Mouse (Mus musculus) 3T3-L1 (cell line): Measurements from ENCODE around the gene S100pbp.

Source experiments
- DNase-seq: peaks from one replicate; pipeline ENCODE4 v3.0.0-alpha.2; 2015; ENCODE audit warnings: low read depth, low spot score

Gene S100pbp

GRCm38 (mm10) chr4:129130149-129130548 lies 59.4 kb downstream of the S100pbp start:
- DNase-seq: peak; percentile 58

- no peak for DNase-seq
These were observed 60.1 kb downstream of the S100pbp start for GRCm38 (mm10) chr4:129129387-129129786.

GRCm38 (mm10) chr4:129128582-129129338 lies 60.8 kb downstream of the S100pbp start:
- DNase-seq: no peak

DNA sequence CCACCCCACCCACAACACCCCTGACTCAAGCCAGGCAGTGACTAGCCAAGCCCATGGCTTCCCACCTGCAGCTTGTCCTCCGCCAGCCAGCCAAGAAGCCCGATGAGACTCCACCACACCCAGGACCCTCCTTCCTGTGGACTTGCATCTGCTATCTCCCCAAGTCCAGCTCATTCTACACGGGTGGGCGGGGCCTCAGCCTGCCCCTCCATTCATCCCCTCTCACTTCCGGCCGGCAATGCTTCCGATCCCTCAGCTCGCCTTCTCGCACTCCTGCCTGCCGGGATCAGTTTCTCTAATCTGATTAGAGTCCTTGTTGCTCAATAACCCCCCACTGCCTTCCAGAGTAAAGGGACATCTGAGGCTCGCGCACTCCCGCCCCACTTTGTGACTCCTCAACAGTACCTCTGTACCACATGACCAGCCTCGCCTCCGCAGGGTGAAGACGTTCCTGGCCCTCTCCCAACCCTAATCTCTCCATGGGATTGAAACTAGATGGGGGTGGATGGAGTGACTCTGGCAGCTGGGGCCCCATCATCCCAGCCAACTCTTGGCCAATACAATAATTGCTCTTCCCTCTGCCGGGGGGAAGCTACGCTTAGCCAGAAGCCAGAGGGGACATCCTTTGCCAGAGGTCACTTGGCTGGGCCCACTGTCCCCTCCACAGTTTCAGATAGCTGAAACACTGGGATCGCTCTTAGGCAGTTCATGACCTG lies 63.6 kb downstream of the S100pbp start:
- no peak for DNase-seq

DNA sequence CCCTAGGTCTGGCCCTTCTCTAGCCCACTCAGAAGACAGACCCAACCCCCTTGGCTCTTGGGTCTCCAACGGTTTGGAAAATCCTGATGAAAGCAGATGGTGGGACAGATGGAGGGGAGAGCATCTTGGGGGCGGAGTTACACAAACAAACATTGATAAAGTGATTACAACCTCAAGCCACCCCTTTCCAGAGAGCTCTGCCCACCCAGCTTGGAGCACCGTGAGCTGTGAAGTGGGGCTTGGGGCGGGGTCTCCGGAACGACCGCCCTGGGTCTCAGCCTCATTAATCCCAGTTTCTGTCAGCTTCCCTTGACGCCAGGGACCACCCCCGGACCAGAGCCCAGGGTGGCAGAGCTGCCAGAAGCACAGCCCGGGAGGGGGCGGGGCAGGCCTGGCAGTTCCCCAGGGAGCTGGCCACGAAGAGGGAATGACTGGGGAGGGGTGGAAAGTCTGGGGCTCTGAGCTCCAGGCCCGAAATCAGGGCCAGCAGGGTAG lies 64.8 kb downstream of the S100pbp start:
- DNase-seq: no peak

GRCm38 (mm10) chr4:129122719-129123118 lies 66.8 kb downstream of the S100pbp start:
- DNase-seq: no peak

DNA sequence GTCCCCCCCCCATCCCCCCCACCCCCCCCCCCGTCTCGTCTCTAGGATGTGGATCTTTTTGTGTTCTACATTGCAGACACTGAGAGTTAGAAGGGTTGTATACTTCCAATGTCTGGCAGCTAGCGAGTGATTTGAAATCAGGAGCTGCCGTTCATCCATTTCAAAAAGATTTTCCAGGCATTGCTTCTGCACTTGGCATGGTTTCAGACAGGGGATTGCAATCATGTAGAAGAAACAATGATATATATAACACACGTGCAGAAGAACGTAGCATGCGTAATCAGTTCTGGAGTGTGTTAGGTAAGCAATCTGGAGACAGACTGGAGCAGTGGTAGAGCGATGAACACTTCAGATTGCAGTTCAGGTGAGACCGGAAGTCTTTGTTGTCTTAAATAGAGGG lies 67.4 kb downstream of the S100pbp start:
- DNase-seq: no peak

DNA sequence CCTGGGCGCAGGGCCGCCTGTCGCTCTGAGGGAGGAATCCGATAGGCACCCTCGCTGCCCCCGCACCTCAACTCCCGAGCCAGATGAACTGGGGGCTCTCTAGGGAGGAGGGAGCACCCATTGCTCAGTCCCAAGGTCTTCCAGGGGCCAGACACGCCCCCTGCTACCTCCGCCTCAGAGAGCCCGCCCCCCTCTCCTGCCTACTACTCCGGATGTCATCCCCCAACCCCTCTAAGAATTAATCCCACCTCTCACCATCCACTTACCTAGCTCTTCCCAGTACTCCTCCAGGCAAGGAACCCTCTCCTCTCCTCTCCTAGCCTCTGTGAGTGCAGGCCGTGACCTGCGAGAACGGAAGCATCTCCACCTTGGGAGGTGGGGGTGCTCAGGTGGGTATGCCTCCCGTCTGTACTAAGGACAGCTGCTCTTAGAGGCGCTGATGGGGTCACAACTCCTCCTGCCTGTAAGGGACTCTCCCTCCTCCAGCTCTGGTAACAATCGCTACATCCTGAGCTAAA lies 67.9 kb downstream of the S100pbp start, which contains the start of gene Hpca:
TSS of gene Hpca (minus strand) at position 468 of the 518 bp plus-strand sequence.
- no peak for DNase-seq

DNA sequence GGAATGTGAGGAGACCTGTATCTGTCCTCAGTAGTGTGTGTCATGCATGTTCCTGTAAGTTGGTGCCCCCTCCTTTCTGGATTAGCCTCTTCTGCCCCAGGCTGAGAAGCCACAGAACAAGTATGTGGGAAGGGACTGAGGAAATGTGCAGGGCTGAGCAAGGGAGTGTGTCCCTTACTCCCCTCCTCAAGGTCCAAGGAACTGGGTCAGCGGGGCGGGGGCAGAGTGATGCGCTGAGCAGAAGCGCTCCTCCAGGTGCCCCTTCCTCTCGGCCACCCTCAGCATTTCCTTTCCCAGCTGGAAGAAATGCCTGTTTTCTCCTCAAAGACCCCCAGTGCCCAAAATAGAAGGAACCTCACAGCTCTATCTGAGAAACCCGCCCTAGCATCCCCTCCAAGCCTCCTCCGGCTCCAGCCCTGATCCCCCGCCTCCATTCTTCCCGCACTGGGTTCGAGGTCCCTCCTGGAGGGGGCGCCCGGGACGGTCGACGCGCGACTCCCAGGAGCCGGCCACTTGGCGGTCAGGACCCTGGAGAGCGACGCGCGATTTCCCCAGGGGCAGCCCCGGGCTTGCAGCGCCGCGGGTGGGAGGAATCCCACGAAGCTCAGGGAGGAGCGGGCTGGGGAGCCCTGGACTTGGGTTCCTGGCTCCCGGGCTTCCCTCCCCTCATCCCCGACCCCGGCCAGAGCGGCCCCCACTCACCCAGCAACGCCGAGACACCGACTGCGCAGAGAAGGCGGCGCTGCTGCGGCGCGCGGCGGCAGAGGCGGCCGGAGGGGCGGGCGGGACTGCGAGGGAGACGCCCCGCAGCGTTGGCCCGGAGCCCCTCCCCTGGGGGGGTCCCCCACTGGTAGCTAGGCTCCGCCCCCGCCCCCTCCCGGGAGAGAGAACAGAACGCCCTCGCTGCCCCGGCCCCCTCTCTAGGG lies 68.7 kb downstream of the S100pbp start:
- DNase-seq: no peak

GRCm38 (mm10) chr4:129119708-129120107 lies 69.8 kb downstream of the S100pbp start:
- no peak for DNase-seq

DNA sequence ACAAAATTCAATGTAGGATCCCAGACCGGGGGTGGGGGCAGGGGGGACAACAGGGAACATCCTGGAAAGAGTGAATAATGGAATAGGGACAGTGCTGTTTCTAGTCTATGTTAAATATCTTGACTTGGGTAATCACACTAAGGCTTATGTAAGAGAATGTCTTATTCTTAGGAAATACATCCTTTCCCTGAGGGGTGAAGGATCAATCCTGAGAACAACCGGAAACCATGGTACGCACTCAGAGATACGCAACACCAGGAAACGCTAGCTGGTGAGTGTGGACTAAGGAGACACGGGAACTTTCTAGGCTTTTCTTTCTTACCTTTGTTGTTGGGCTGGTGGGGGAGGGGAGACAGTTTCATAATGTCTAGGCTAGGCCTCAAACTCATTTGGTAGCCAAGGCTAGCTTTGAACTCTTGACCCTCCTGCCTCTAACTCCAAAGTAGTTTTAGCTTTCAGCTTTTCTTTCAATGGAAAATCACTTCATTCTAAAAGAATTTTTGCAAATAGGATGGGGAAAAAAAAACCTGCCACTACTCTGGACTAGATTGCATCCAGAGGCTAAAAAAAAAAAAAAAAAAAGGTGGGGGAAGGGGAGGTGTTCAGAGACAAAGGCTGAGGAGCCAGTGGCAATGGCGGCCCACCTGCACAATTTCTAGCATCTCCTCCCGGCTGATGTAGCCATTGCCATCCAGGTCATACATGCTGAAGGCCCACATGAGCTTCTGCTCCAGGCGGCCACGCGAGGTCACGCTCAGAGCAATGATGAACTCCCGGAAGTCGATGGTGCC lies 71.6 kb downstream of the S100pbp start:
- no peak for DNase-seq

GRCm38 (mm10) chr4:129116703-129117102 lies 72.8 kb downstream of the S100pbp start:
- DNase-seq: no peak

DNA sequence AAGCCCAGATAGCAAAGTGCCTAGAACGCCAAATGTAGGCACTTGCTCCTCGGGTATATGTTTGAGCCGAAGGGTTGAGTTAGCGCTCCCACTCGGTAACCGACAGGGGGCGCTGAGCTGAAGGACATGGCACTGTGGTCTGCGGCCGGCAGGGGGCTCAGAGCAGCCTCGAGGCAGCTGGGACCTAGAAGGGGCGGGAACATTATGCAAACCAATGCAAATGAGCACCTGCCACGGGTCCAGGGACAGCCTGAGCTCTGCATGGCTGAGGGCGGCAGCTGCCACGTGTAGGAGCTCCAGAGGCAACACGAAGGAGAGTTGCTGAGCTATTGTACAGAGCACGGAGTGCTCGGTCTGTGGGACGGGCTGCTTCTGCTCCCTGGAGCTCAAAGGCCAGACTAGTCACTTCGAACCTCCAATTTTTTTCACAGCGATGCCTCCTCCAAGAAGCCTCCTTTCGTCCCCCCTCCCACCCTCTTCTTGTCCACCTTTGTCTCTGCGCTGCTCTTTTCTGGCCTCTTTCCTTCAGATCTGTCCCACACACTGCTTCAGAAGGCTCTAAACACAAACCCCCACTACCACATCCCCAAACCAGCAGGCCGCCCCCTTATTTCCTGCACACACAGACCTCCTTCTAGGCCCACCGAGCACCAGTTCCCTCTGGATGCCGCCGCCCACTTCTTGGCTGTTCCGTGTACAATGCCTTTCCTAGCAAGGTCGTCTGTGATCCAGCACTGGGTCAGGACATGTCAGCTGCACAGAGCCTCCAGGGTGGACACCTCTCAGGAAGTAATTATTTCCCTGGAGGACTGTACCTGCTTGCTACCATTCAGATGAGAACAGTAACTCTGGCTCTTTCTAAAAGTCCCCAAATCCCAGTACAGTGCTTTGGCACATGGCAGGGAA lies 76.2 kb downstream of the S100pbp start:
- DNase-seq: peak; percentile 37

- no peak for DNase-seq
These were observed 77.3 kb downstream of the S100pbp start for GRCm38 (mm10) chr4:129112231-129112630.

DNA sequence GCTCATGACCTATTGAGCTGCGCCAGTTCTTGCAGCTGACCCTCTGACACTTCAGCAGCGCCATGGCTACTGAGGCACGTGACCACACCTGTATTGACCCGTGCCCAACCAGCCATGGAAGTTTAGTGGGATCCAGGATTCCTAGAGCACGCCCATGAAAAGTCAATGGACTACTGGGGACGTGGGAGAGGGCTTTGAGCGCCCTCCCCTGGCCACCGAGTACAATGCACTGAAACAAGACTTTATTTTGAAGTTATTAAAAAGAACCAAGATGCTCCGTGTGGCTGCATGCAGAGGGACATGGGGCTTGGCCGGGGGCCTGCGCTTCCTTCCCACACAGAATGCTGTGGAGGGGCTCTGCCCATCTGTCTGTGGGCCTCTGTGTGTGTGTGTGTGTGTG lies 78.2 kb downstream of the S100pbp start:
- peak; percentile 20 for DNase-seq

GRCm38 (mm10) chr4:129110804-129111203 lies 78.7 kb downstream of the S100pbp start:
- DNase-seq: no peak

- DNase-seq: no peak
These were observed 80.9 kb downstream of the S100pbp start for GRCm38 (mm10) chr4:129108624-129109023.

DNA sequence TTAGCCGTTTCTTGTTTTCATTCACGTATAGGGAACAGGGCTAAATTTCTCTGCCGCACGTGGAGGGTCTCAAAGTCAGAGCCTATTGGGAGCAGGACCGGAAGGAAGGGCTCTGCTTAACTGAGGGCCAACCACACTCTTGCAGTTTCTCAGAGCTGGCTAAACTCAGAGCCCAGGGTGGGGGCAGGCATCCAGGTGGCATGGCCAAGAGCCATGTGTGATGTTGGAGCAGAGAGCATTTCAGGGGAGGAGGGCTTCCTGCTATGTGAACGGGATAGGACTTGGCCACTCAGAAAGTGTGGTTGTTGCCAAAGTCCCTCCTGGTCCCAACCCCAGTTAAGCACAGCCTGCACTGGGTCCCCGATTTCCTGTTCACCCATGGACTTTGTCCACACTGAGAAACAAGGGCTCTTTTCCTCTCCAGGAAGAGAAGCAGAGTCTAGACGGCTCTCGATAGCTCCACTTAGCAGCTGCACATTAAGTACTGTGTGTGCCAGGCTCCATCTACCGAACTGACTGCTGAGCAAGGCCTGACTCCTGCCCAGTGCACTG lies 82.1 kb downstream of the S100pbp start:
- no peak for DNase-seq

GRCm38 (mm10) chr4:129106073-129106472 lies 83.5 kb downstream of the S100pbp start:
- DNase-seq: no peak
